Mouse (Mus musculus): ENCODE results near the gene Rap1a.

Rap1a gene

GRCm38 (mm10) chr3:105806519-105807249 lies 5.5 kb upstream of the Rap1a start:
- in situ Hi-C loops (cut with MboI), result no loop called here

DNA sequence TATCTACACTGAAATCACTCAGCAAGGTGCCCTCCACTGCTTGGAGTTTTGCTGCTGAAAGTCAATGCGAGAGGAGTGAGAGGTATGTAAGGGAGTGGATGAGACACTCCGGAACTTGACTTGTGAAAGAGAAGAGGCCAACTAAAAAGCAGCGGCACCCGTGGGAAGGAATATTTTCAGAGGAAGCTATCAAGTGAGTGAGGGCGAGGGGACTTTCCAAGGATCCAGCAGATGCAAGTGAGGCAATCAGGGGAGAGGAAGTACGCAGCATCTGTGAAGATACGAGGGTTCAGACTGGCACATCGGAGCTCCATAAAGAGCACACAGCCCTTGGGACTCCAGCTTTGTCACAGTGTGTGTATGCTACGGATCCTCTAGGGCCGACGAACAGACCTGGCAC lies 2.5 kb upstream of the Rap1a start:
- in situ Hi-C loops (cut with MboI), result no loop called here

GRCm38 (mm10) chr3:105800675-105801190 lies 403 bp downstream of the Rap1a start:
- in situ Hi-C loops (cut with MboI), result no loop called here

GRCm38 (mm10) chr3:105800156-105800674 lies 921 bp downstream of the Rap1a start:
- in situ Hi-C loops (cut with MboI), result no loop called here

DNA sequence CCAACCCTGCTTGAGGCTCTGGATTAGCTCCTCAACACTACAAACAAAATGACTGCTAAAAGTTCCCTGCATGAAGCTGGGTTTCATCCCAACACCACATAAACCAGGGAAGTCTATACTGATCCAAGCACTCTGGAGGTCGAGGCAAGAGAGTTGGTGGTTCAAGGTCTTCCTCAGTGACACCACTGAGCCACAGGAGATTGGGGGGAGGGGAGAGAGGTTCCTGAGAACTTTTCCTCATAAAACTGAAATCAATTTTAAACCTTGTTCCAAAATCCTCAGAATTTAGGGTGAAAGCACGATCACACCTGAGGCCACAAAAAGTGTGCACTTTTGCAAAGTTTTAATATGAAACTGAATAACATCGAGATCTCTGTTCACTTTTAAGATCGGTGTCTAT lies 1.8 kb downstream of the Rap1a start:
- in situ Hi-C loops (cut with MboI), result loop anchor here (10.0 kb wide), 1 partner anchor 95 kb away; no protein-coding TSS in a partner anchor

DNA sequence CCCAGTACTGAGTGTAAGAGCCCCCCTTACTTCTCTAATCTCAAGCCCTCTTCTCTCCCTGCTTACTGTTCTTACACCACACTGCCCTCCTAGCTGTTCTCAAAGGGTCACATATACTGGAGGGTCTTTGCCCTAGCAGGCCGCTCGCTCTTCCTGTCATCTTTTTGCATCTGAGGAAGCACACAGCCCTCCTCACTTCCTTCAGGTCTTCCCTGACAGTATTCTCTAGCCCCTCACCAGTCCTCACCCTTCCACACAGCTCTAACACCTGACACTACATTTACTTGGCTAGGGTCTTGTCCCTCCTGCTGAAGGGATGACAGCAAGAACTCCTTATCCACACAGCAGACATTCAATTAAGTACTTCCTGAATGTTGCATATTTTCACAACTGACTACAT lies 2.4 kb downstream of the Rap1a start:
- in situ Hi-C loops (cut with MboI), result loop anchor here (10.0 kb wide), 1 partner anchor 96 kb away; no protein-coding TSS in a partner anchor

DNA sequence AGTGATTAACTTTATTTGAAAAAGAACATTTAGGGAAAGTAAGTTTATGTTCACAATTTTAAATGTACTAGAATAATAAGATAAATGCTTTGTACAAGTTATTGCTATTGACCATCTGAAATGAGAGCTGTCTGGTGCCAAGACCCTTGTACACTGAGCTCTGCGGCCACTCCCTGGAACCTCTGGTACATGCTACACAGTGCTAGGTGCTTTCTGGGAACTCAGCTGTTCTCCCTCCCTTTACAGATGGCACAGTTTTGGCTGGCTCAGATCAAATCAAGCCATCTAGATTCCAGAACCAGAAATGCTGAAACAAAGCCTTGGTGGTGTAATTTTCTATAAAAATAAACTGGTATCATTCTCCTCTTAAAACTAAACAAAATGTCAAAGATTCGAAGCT lies 3.7 kb downstream of the Rap1a start:
- in situ Hi-C loops (cut with MboI), result loop anchor here (10.0 kb wide), 1 partner anchor 97 kb away; no protein-coding TSS in a partner anchor

DNA sequence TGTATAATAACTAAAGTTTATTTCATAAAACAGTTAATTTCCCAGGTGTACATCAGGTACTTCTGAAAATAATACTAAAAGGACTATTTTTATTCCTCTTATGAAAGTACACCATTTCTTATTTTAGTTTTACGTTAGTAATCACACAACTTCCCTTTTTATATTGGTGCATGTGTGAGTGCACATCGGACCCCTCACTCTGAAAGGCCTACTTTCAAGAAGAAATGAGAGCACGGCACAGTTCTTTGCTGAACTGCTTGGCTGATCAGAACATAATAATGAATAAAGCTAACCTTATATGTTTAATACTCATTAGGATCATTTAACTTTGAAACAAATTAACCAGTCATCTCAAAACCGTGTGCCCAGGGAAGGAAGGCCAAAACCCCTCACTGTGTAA lies 4.4 kb downstream of the Rap1a start:
- in situ Hi-C loops (cut with MboI), result loop anchor here (10.0 kb wide), 1 partner anchor 98 kb away; no protein-coding TSS in a partner anchor

DNA sequence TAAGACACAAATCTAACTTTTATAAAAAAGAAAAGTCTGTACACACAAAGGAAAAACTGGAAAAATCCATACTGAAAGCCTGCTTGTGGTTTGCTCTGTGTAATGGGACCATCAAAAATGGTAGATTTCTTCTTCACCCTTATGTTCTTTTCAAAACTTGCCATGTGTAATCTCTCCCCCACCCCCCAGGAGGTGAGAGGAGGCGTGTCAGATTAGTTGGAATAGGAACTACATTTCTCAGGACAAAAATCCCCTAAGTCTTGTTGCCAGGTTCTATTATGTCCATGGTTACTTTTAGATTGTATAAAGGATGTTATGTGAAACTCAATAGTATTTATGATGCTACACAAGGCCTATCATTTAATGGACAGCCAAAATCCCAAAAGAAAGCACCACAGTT lies 6.8 kb downstream of the Rap1a start:
- in situ Hi-C loops (cut with MboI), result loop anchor here (10.0 kb wide), 1 partner anchor 100 kb away; no protein-coding TSS in a partner anchor

DNA sequence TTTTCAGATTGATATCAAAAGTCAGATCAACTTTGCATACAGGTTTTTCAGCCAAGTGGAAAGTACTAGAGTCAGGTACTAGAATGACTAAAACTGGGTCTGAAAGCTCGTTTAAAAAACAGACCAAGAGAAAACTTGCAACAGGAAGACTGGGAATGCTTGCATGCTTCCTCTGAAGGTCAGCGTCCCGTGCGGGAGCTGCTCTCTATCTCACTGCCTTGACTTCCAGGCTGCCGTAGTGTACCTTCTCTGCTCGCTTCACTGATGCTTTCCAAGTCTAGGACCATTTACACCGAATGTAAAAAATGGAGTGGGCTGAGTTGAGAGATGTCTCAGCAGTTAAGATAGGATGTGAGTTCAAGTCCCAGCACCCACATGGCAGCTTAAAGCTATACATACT lies 8.8 kb downstream of the Rap1a start:
- in situ Hi-C loops (cut with MboI), result loop anchor here (10.0 kb wide), 1 partner anchor 102 kb away; no protein-coding TSS in a partner anchor

GRCm38 (mm10) chr3:105791129-105791528 lies 10.0 kb downstream of the Rap1a start:
- in situ Hi-C loops (cut with MboI), result loop anchor here (10.0 kb wide), 1 partner anchor 104 kb away; no protein-coding TSS in a partner anchor

DNA sequence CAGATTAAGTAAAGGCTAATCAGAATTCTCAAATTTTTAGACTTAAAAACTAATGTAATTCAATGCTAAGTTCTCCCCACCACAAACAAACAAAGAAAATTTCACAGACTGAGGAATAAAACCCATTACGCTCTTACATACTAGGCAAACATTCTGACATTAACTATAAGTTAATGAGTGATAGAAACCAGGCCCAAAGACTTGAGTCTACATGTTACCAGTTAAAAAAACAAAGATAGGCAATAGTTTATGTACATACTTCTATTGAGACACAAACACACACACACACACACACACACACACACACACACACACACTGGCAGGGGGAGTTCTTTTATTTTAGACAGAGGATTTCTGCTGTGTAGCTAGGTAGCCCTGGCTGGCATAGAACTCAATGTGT lies 10.8 kb downstream of the Rap1a start:
- in situ Hi-C loops (cut with MboI), result loop anchor here (10.0 kb wide), 1 partner anchor 104 kb away; no protein-coding TSS in a partner anchor

- in situ Hi-C loops (cut with MboI), result loop anchor here (10.0 kb wide), 1 partner anchor 105 kb away; no protein-coding TSS in a partner anchor
Observed at GRCm38 (mm10) chr3:105789776-105790175, 11.4 kb downstream of the Rap1a start.

- in situ Hi-C loops (cut with MboI), result no loop called here
Observed at GRCm38 (mm10) chr3:105787328-105787727, 13.8 kb downstream of the Rap1a start.

- in situ Hi-C loops (cut with MboI), result no loop called here
Observed at GRCm38 (mm10) chr3:105785865-105786264, 15.3 kb downstream of the Rap1a start.

DNA sequence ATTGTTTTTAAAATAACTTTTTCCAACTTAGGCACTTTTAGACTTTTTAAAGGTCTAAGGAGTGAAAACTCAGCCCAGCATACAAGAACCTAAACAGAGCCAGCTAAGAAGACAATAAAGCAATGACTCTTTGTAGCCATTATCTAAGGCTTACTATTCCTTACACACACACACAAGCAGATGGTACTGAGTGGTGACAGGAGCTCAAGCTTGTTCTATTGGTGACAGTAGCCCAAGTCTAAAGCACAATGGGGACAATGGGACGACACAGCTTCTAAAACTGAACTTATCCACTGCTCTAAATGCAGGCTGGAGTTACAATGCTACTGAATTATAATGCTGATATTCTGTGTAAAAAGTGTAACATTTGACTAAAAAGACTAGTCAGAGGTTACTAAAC lies 17.3 kb downstream of the Rap1a start:
- in situ Hi-C loops (cut with MboI), result no loop called here

- in situ Hi-C loops (cut with MboI), result no loop called here
Observed at GRCm38 (mm10) chr3:105782406-105782805, 18.7 kb downstream of the Rap1a start.

DNA sequence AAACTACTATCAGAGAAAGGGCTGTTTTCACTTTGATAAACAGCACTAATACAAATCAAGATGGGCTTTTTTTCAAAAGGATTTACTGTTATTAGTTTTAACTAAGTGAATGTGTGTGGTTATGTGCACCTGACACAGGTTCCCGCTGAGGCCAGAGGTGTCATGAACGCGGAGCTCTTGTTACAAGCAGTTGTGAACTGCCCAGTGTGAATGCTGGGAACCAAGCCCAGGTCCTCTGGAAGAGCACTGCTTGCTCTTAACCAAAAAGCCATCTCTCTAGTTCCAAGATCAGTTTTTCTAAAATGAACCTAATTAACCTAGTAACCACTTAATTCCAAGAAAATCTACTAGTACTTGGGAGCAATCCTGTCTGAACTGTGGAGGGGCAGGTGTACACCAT lies 23.1 kb downstream of the Rap1a start:
- in situ Hi-C loops (cut with MboI), result no loop called here

GRCm38 (mm10) chr3:105774496-105774895 lies 26.6 kb downstream of the Rap1a start:
- in situ Hi-C loops (cut with MboI), result no loop called here

DNA sequence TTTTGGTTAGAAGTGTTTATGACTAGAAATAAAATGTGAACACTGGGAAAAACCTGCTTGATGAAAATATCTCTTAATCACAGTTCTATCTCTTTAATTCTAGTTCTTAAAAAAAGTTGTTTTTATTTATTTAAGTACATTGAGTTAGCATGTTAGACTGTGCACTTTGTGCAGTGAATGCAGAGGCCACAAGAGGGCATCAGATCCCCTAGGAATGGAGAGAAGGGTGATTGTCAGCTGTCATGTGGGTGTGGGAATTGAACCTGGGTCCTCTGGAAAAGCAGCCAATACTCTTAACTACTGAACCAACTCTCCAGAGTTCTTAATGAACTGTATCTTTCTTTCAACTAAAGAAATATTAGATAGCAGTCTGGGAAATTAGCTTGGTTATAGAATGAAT lies 29.6 kb downstream of the Rap1a start:
- in situ Hi-C loops (cut with MboI), result no loop called here

GRCm38 (mm10) chr3:105770836-105771235 lies 30.3 kb downstream of the Rap1a start:
- in situ Hi-C loops (cut with MboI), result no loop called here

DNA sequence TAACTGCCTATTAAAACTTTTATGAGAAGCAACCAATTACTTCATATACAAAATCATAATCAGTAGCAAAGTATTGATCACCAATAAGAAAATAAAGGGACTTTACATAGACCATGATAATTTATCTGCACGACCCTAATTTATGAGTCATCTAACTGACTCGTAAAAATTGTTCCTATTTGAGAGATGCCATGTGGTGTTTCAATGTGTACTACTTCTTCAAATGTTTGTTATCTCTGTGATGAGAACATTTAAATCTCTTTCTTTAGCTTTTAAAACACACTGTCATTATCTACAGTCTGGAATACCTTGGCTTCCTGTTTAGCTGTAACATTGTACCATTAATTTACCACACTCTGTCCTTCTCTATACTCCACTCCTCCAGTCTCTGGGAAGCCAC lies 31.8 kb downstream of the Rap1a start:
- in situ Hi-C loops (cut with MboI), result no loop called here

DNA sequence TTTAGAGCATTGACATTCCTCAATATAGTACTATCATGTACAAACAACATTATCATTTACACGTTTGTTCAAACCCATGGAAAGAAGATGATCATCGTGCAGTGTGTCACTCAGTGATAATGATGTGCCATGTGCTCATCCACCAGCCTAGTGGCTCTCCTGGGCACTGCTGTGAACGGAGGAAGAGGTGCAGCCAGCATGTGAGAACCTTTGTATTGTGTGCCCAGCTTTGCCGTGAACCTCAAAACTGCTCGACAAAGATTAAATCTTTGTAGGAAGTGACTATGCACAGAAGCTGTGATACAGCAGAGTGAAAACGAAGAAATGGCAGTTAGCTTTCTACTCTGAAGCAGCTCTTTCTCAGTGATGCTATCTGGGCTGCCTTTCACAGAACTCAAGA lies 32.6 kb downstream of the Rap1a start:
- in situ Hi-C loops (cut with MboI), result no loop called here

All from mature B cell (primary cell).